ENCODE assay signal across 25 mouse cellular contexts in genomic region chr9:37183176-37183575, GRCm38 (mm10). TPM values are rescaled to one million over a fixed set of nuclear protein-coding genes. Genes with fewer than 3 reads are reported as not detected.
DNase-seq lines count a peak whose midpoint lies in the region; ATAC-seq and TF ChIP-seq lines count a peak whose summit lies in the region.
"Had no signal": no experiment of that assay in that cellular context is flagged by ENCODE, and none has a peak within 500 bp of the region (broad histone marks: within the 10 kb centered on the region; RNA-seq: fewer than 3 reads in every experiment).

No protein-coding gene starts in this region.

- TF ChIP-seq POLR2A in brain, embryonic 14.5 days (IDR thresholded peaks at IDR 0.05; ENCODE audit: borderline replicate concordance, extremely low read depth, insufficient read depth, insufficient read length, poor library complexity, severe bottlenecking): no peak

- no peaks in the 10 kb centered on the region for H3K36me3 ChIP-seq in neural tube, embryonic 13.5 days
- H3K36me3 ChIP-seq: G1E; heart, embryonic 12.5 days; hindbrain, embryonic 12.5 days; limb, embryonic 13.5 days; lung, embryonic 15.5 days; midbrain, embryonic 12.5 days; neural tube, embryonic 15.5 days had no signal

- no peaks in the 10 kb centered on the region for H3K27me3 ChIP-seq in neural tube, embryonic 13.5 days
- H3K27me3 ChIP-seq: heart, embryonic 12.5 days; hindbrain, embryonic 12.5 days; lung, embryonic 15.5 days; midbrain, embryonic 12.5 days; neural tube, embryonic 15.5 days had no signal

- peaks cover 28% of the 10 kb centered on the region for H3K4me1 ChIP-seq in neural tube, embryonic 13.5 days (replicated peaks)
- H3K4me1 ChIP-seq: lung, embryonic 15.5 days had no signal

- TF ChIP-seq CTCF in gastrocnemius, adult 2 months (IDR thresholded peaks at IDR 0.05): no peak
- no peak for TF ChIP-seq CTCF in brain, embryonic 14.5 days (IDR thresholded peaks at IDR 0.05; ENCODE audit: borderline replicate concordance, extremely low read depth, insufficient read depth, insufficient read length)

- H3K27ac ChIP-seq in gastrocnemius, adult 2 months: no peak overlapping the region
- H3K27ac ChIP-seq in neural tube, embryonic 13.5 days (replicated peaks): 0 out of 2 replicates have a peak overlapping the region, but pooled peaks have one; percentile 28
- H3K27ac ChIP-seq: hindbrain, embryonic 12.5 days; kidney, postnatal 0 days; limb, embryonic 13.5 days; lung, embryonic 15.5 days; midbrain, embryonic 12.5 days; neural tube, embryonic 15.5 days had no signal

- whole genome bisulfite sequencing in neural tube, embryonic 13.5 days: 75% methylated on average over 2 of the region's 2 CpGs

- no peaks in the 10 kb centered on the region for H3K9me3 ChIP-seq in neural tube, embryonic 13.5 days
- H3K9me3 ChIP-seq: G1E; heart, embryonic 12.5 days; hindbrain, embryonic 12.5 days; limb, embryonic 13.5 days; lung, embryonic 15.5 days; midbrain, embryonic 12.5 days; neural tube, embryonic 15.5 days had no signal

- no peak for ATAC-seq in neural tube, embryonic 13.5 days (ENCODE audit: low read depth)
- ATAC-seq: intestine, embryonic 16.5 days had no signal

- H3K4me2 ChIP-seq in neural tube, embryonic 13.5 days: no peak overlapping the region
- H3K4me2 ChIP-seq: heart, embryonic 12.5 days; hindbrain, embryonic 12.5 days; limb, embryonic 13.5 days; liver, embryonic 11.5 days; lung, embryonic 15.5 days; midbrain, embryonic 12.5 days; neural tube, embryonic 15.5 days had no signal

- H3K9ac ChIP-seq in neural tube, embryonic 13.5 days: no peak overlapping the region
- H3K9ac ChIP-seq: heart, embryonic 12.5 days; hindbrain, embryonic 12.5 days; limb, embryonic 13.5 days; lung, embryonic 15.5 days; midbrain, embryonic 12.5 days; neural tube, embryonic 15.5 days had no signal

- intact Hi-C loops in gastrocnemius, adult 2 months (cut with DNase I): no loop called here

- peak; percentile 11 for DNase-seq in gastrocnemius, postnatal 10 days
- DNase-seq in gastrocnemius, adult 2 months: no peak
- no peak for DNase-seq in neural tube, embryonic 10.5 days (ENCODE audit: extremely low spot score, low spot score)
- DNase-seq in MN1 (ENCODE audit: low spot score): peak; percentile 8
- peak; percentile 38 for DNase-seq in brain, embryonic 14.5 days (ENCODE audit: low read depth)
- DNase-seq: B cell, adult 2 months; cerebellum, adult 11-12 months; cerebellum, postnatal 14 days; gastrocnemius, postnatal 25 days; kidney, adult 8-10 months; kidney, postnatal 4 days; thymus, adult 2 months had no signal

- no peak overlapping the region for H3K4me3 ChIP-seq in gastrocnemius, adult 2 months
- H3K4me3 ChIP-seq in neural tube, embryonic 13.5 days: no peak overlapping the region
- H3K4me3 ChIP-seq: erythroblast, embryonic 14.5 days; heart, embryonic 12.5 days; hindbrain, embryonic 12.5 days; limb, embryonic 13.5 days; lung, embryonic 15.5 days; midbrain, embryonic 12.5 days; neural tube, embryonic 15.5 days had no signal

RNA-seq across cellular contexts. Expression of gene Tmem218, which starts 24.8 kb away (rescaled TPM):
- total RNA-seq in gastrocnemius, postnatal 10 days (2021): 1 to 10 TPM; 3.6 to 3.7 TPM
- total RNA-seq in gastrocnemius, adult 2 months (2021): 1 to 10 TPM; 2.5 to 4.2 TPM
- 12.2 and 12.5 TPM in 2 replicates for polyA plus RNA-seq in neural tube, embryonic 13.5 days (2015; fragmentation: Nextera tagmentation; extraction: Ambion mirVana)
- polyA plus RNA-seq in brain, embryonic 14.5 days (2012; rRNA removed): 4.7 and 4.8 TPM in 2 replicates

RNA-seq across cellular contexts. Expression of gene Pknox2, which starts 36.0 kb away (rescaled TPM):
- total RNA-seq in gastrocnemius, postnatal 10 days (2021): 10 to 100 TPM; 27.9 TPM
- 10 to 100 TPM; 35.4 to 40.7 TPM for total RNA-seq in gastrocnemius, adult 2 months (2021)
- 59.2 and 65.0 TPM in 2 replicates for polyA plus RNA-seq in neural tube, embryonic 13.5 days (2015; fragmentation: Nextera tagmentation; extraction: Ambion mirVana)
- polyA plus RNA-seq in brain, embryonic 14.5 days (2012; rRNA removed): 37.2 and 38.3 TPM in 2 replicates
- total RNA-seq: megakaryocyte progenitor cell, adult 5-6 weeks had no signal
- polyA plus RNA-seq: erythroblast, embryonic 14.5 days; G1E had no signal

Comparison
In these comparisons a context has a peak if more than half of its experiments do, and no peak if none do; other contexts are left out.
1. DNase-seq: peak in gastrocnemius, postnatal 10 days (single experiment), MN1 (single experiment) and brain, embryonic 14.5 days (single experiment); none in gastrocnemius, adult 2 months (single experiment) and neural tube, embryonic 10.5 days (single experiment).